Mouse (Mus musculus): ENCODE results near the gene Fzd2. TPM values are rescaled to one million over a fixed set of nuclear protein-coding genes. Genes with fewer than 3 reads are reported as not detected.

Fzd2 gene
- total and polyA plus RNA-seq, 3 experiments, result not detected

DNA sequence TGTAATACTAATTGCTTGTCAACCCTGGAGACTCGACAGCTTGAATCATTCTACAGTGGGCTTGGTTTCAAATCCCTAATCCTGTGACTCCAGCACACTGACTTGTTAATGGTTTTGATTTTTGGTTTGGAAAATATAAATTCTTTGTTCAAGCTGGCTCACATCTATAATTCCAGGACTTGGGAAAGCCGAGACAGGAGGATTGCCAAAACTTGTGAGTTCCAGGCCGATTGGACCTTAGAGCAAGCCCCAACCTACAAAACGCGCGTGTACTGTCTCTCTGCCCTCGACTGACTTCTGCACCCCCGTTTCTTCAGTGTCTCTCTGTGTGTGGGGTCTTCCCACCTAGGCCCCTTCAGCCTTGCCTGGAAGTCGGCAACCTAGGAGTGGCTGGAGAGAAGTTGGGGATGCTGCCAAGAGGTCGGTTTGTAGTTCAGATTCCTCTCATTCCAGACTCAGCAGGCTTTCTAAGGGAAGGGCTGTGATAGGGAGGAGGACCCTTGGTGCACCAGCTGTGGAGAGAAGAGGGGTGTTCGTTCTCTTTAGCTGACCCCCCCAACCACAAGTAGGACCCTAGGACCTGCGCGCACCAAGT lies 22.1 kb upstream of the Fzd2 start:
- no peak for DNase-seq (ENCODE audit: low read depth, low spot score)
- Histone ChIP-seq H3K36me3 (ENCODE audit: control insufficient read depth in 1 of 2, insufficient read depth in 2 of 2, low read length in 2 of 2) (peaks cover 0 to 3% of the 10 kb centered on the region in 2 experiments; a peak in 1 of 4 replicates), H3K79me2 (ENCODE audit: control insufficient read depth, insufficient read depth, low read length, poor library complexity) (no peaks in the 10 kb centered on the region; the same call in 1 of the 2 replicates), H3K4me3 (ENCODE audit: control insufficient read depth in 1 of 2, insufficient read depth in 1 of 2, low read depth in 2 of 2, low read length in 2 of 2) (no peak overlapping the region), H3K27me3 (ENCODE audit: control insufficient read depth in 1 of 2, insufficient read depth in 2 of 2, low read length in 2 of 2) (peaks cover 22 to 35% of the 10 kb centered on the region in 2 experiments), H3K27ac (ENCODE audit: control insufficient read depth, low read depth, low read length) (no peak overlapping the region), H3K4me1 (ENCODE audit: control insufficient read depth in 1 of 2, insufficient read depth in 2 of 2, low read length in 2 of 2) (no peaks in the 10 kb centered on the region), H3K9ac (ENCODE audit: control insufficient read depth, low read depth, low read length, poor library complexity, severe bottlenecking) (no peak overlapping the region), H3K9me3 (replicated peaks; ENCODE audit: insufficient read depth, low read length) (no peaks in the 10 kb centered on the region)
- TF ChIP-seq MYC (IDR thresholded peaks at IDR 0.05; ENCODE audit: low read depth, low read length) (no peak), MAFK (IDR thresholded peaks at IDR 0.05; ENCODE audit: borderline replicate concordance, low read depth, low read length) (no peak), JUND (IDR thresholded peaks at IDR 0.05; ENCODE audit: low read depth, low read length) (no peak), SMC3 (IDR thresholded peaks at IDR 0.05; ENCODE audit: low read depth, low read length) (no peak), MXI1 (IDR thresholded peaks at IDR 0.05; ENCODE audit: low read depth, low read length) (no peak), POLR2AphosphoS5 (IDR thresholded peaks at IDR 0.05; ENCODE audit: borderline replicate concordance, low read depth, low read length) (no peak)

DNA sequence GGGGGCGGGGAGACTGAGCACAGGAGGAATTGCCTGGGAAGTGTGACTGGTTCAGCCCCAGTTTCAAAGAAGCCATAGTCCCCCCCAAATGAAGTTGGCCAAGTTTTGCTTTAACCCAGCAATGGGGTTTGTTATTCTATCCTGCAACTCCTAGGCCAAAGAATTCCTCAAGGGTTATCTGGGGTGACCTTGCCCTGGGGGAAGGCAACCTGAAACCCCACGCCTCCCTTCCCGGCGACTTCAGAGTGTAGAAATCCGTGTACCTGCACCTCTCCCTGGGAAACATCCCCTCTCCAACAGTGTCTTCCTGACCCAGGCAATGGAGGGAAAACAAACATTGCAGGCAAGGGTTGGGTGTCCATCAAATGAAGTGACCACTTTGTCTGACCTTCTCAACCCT lies 21.5 kb upstream of the Fzd2 start:
- H3K4me1 ChIP-seq (ENCODE audit: control insufficient read depth in 1 of 2, insufficient read depth in 2 of 2, low read length in 2 of 2), result no peaks in the 10 kb centered on the region
- H3K27ac ChIP-seq (ENCODE audit: control insufficient read depth, low read depth, low read length), result no peak overlapping the region
- no peak overlapping the region for H3K4me3 ChIP-seq (ENCODE audit: control insufficient read depth in 1 of 2, insufficient read depth in 1 of 2, low read depth in 2 of 2, low read length in 2 of 2)
- no peak for DNase-seq (ENCODE audit: low read depth, low spot score)
- no peaks in the 10 kb centered on the region; the same call in 1 of the 2 replicates for H3K79me2 ChIP-seq (ENCODE audit: control insufficient read depth, insufficient read depth, low read length, poor library complexity)
- H3K36me3 ChIP-seq (ENCODE audit: control insufficient read depth in 1 of 2, insufficient read depth in 2 of 2, low read length in 2 of 2), result peaks cover 0 to 3% of the 10 kb centered on the region in 2 experiments; a peak in 1 of 4 replicates
- no peaks in the 10 kb centered on the region for H3K9me3 ChIP-seq (replicated peaks; ENCODE audit: insufficient read depth, low read length)
- H3K27me3 ChIP-seq (ENCODE audit: control insufficient read depth in 1 of 2, insufficient read depth in 2 of 2, low read length in 2 of 2), result peaks cover 22 to 35% of the 10 kb centered on the region in 2 experiments
- H3K9ac ChIP-seq (ENCODE audit: control insufficient read depth, low read depth, low read length, poor library complexity, severe bottlenecking), result no peak overlapping the region
- no peak for TF ChIP-seq E2F4 (IDR thresholded peaks at IDR 0.05; ENCODE audit: borderline replicate concordance, low read depth, low read length)
- no peak for TF ChIP-seq EP300 (IDR thresholded peaks at IDR 0.05; ENCODE audit: low read depth in 1 of 2, low read length in 2 of 2)
- no peak for TF ChIP-seq MYB (IDR thresholded peaks at IDR 0.05; ENCODE audit: low read depth, low read length)
- TF ChIP-seq ZNF384 (IDR thresholded peaks at IDR 0.05; ENCODE audit: low read depth, low read length), result no peak
- TF ChIP-seq NELFE (IDR thresholded peaks at IDR 0.05; ENCODE audit: low read depth, low read length), result no peak
- TF ChIP-seq BHLHE40 (IDR thresholded peaks at IDR 0.05; ENCODE audit: borderline replicate concordance, low read depth, low read length), result no peak
- no peak for TF ChIP-seq ZC3H11A (IDR thresholded peaks at IDR 0.05; ENCODE audit: low read depth, low read length)
- no peak for TF ChIP-seq RCOR1 (IDR thresholded peaks at IDR 0.05; ENCODE audit: low read depth, low read length)

All from MEL (cell line).